Mouse (Mus musculus): ENCODE measurements around the gene Gnaq. TPM values are rescaled to one million over a fixed set of nuclear protein-coding genes. Genes with fewer than 3 reads are reported as not detected.

The Gnaq gene
- polyA plus RNA-seq (2017; shearing (Covaris generic)), result 6.6 TPM

DNA sequence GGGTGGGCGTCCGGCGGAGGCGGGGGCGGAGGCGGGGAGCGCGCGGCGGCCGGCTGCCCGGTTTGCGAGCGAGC lies at the start of gene Gnaq:
TSS of gene Gnaq (plus strand) at position 41 of the 74 bp plus-strand sequence.

DNA sequence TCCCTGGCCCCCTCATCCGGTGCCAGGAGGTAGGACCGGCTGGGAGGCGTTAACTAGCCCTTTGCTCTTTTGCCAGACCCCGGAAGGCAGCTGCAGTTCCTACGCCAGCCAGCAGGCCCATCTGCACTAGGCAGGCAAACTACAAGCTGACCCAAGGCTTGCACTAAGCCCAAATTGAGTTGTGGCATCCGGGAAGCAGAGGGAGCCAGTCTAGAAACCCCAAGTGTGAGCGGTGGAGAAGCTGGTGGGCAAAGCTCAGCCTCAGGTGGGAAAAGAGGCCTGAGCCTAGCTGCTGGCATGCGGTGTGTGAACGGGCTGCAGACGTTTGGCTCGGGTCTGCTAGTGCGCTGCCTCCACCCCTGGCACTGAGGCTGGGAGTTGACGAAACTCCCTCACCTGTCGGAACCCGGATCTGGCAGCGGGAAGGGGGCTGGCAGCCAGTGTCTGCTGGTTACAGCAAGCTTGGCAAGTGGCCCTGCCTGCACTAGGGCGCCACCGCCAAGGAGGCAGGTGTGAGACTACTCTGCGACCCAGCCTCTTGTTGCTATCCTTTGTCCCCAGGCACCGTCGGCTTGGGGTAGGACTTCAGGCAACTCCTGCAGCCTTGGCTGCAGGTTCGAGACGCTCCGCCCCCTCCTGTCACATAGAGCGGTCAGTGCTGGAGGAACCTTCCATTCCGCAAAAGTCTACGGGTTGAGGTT lies 303.1 kb downstream of the Gnaq start, which contains the start of gene Gna14:
TSS of gene Gna14 (plus strand) at position 232 of the 701 bp plus-strand sequence.

Other genes with a start within 250 kb of the Gnaq start
- 52.5 TPM for gene Psat1, start 185.5 kb upstream of the Gnaq start, polyA plus RNA-seq (2017; shearing (Covaris generic))
- 1.0 TPM for gene Cep78, start 147.8 kb upstream of the Gnaq start, polyA plus RNA-seq (2017; shearing (Covaris generic))